Mouse (Mus musculus): ENCODE measurements around the gene Tgoln1.

GRCm38 (mm10) chr6:72581625-72582382 lies 35.0 kb downstream of the Tgoln1 start:
- TF ChIP-seq CTCF (IDR thresholded peaks at IDR 0.05) (no peak), POLR2A (IDR thresholded peaks at IDR 0.05; ENCODE audit: insufficient read depth, low read depth, low read length) (no peak), EP300 (IDR thresholded peaks at IDR 0.05; ENCODE audit: insufficient read depth, low read depth, low read length) (no peak)
